Mouse (Mus musculus) midbrain, embryonic 12.5 days (tissue): ENCODE measurements around the gene Zfp583. TPM values are rescaled to one million over a fixed set of nuclear protein-coding genes. Genes with fewer than 3 reads are reported as not detected.
"Not testable (repeated sequence)": the region's sequence is repeated elsewhere in the genome, so short reads cannot be mapped to it uniquely, and the experiment has no call there.

Experiments used
- ATAC-seq: fragments of 200-750 bp; cut with Nextera tagmentation; 2 replicates; pipeline ENCODE4 v1.8.0; 2017; ENCODE audit warnings: low read depth, moderate TSS enrichment, moderate library complexity; ENCODE audit not compliant: low FRiP score
- H3K27ac ChIP-seq: fragments of 300-500 bp; sonication (generic); replicated peaks from 2 replicates; pipeline ENCODE4 v1.5.1; 2016; ENCODE audit warnings: mild to moderate bottlenecking
- H3K27me3 ChIP-seq: fragments of 300-500 bp; sonication (generic); 2 replicates; pipeline ENCODE4 v1.6.1; 2016; ENCODE audit warnings: mild to moderate bottlenecking
- H3K36me3 ChIP-seq: fragments of 300-500 bp; sonication (generic); 2 replicates; pipeline ENCODE4 v1.6.1; 2016
- H3K4me1 ChIP-seq: fragments of 300-500 bp; sonication (generic); 2 replicates; pipeline ENCODE4 v1.6.1; 2016
- H3K4me2 ChIP-seq: fragments of 300-500 bp; sonication (generic); replicated peaks from 2 replicates; pipeline ENCODE4 v1.6.1; 2016; ENCODE audit warnings: mild to moderate bottlenecking, moderate library complexity
- H3K4me3 ChIP-seq: fragments of 300-500 bp; sonication (generic); 2 replicates; pipeline ENCODE4 v1.5.1; 2016; ENCODE audit warnings: mild to moderate bottlenecking
- H3K9ac ChIP-seq: fragments of 300-500 bp; sonication (generic); replicated peaks from 2 replicates; pipeline ENCODE4 v1.6.1; 2016; ENCODE audit warnings: mild to moderate bottlenecking, moderate library complexity
- H3K9me3 ChIP-seq: fragments of 300-500 bp; sonication (generic); 2 replicates; pipeline ENCODE4 v1.6.1; 2016; ENCODE audit warnings: mild to moderate bottlenecking
- WGBS: fragments of 180-500 bp; shearing (Covaris S2); methylation state at CpG from one replicate; pipeline ENCODE4 v1.1.7; 2016; 5-methylcytosine and 5-hydroxymethylcytosine counted together
- polyA plus RNA-seq: library from polyadenylated mRNA; unstranded; fragments of >200 nt; fragmentation: Nextera tagmentation; extraction: Ambion mirVana; gene quantifications from 2 replicates; pipeline ENCODE4 v1.2.1, GENCODE M21; 2016

The Zfp583 gene
- polyA plus RNA-seq, 1 experiment from 2014 or later: 7.9 TPM

GRCm38 (mm10) chr7:6358937-6359590 lies 28.0 kb upstream of the Zfp583 start:
- WGBS: 55% methylated on average over 10 of the region's 10 CpGs
- Histone ChIP-seq H3K4me2 (no peak overlapping the region), H3K27ac (no peak overlapping the region), H3K9ac (no peak overlapping the region), H3K4me3 (no peak overlapping the region), H3K36me3 (peaks cover 8% of the 10 kb centered on the region), H3K27me3 (no peaks in the 10 kb centered on the region), H3K4me1 (peaks cover 10% of the 10 kb centered on the region), H3K9me3 (no peaks in the 10 kb centered on the region)
- ATAC-seq: no peak

DNA sequence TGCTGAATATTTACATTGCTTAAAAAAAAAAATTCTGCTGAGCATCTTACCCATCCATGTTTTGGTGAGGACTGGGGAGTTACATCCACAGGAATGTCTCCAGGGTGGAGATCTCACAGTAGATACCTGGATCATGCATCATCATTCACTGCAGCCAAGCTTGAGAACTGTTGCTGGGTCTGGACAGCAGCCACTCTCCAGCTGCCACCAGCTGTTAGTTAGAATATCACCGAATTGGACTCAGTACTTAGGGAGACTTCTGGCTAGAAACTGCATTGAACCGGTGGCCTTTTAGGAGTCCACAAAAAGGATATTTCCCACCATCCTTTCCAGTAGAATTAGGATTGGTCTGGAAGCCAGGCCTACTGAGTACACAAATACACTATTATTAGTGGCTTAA lies 27.0 kb upstream of the Zfp583 start:
- 73% methylated on average over 2 of the region's 2 CpGs for WGBS

GRCm38 (mm10) chr7:6344124-6344523 lies 13.0 kb upstream of the Zfp583 start:
- H3K4me1 ChIP-seq: no peaks in the 10 kb centered on the region
- H3K9ac ChIP-seq: 0 out of 2 replicates have a peak overlapping the region, but pooled peaks have one; percentile 59
- no peak overlapping the region for H3K27ac ChIP-seq
- WGBS: 29% methylated on average over 10 of the region's 10 CpGs
- H3K4me2 ChIP-seq: peak overlapping the region; percentile 47
- H3K9me3 ChIP-seq: no peaks in the 10 kb centered on the region
- peak overlapping the region; percentile 66 for H3K4me3 ChIP-seq
- H3K27me3 ChIP-seq: no peaks in the 10 kb centered on the region
- no peaks in the 10 kb centered on the region for H3K36me3 ChIP-seq
- peak; percentile 53 for ATAC-seq

More for the DNA sequence above, 27.0 kb upstream of the Zfp583 start:
- Histone ChIP-seq H3K9me3 (no peaks in the 10 kb centered on the region), H3K27me3 (no peaks in the 10 kb centered on the region), H3K4me1 (peaks cover 4% of the 10 kb centered on the region; the same call in 1 of the 2 replicates), H3K36me3 (peaks cover 17% of the 10 kb centered on the region), H3K4me2 (no peak overlapping the region), H3K9ac (no peak overlapping the region), H3K27ac (no peak overlapping the region), H3K4me3 (no peak overlapping the region)
- ATAC-seq: no peak

- under 1% methylated on average over 26 of the region's 26 CpGs for WGBS
- peak within 1 kb of the TSS; percentile 58 for H3K27ac ChIP-seq
- no peaks in the 10 kb centered on the region for H3K9me3 ChIP-seq
- H3K4me2 ChIP-seq: peak within 1 kb of the TSS; percentile 47
- no peaks in the 10 kb centered on the region for H3K27me3 ChIP-seq
- peak; percentile 91 for ATAC-seq
- H3K36me3 ChIP-seq: no peaks in the 10 kb centered on the region
- peak within 1 kb of the TSS; percentile 59; the same call in 1 of the 2 replicates for H3K9ac ChIP-seq
- H3K4me3 ChIP-seq: peak within 1 kb of the TSS; percentile 66
- no peaks in the 10 kb centered on the region for H3K4me1 ChIP-seq
These were observed 12.5 kb upstream of the Zfp583 start, which contains the start of gene Gm3854 for GRCm38 (mm10) chr7:6343501-6344071. TSS of gene Gm3854 (plus strand) at chr7:6343759.

- H3K9me3 ChIP-seq: no peaks in the 10 kb centered on the region
- no peak overlapping the region for H3K4me2 ChIP-seq
- no peak for ATAC-seq
- WGBS: 90% methylated on average over 5 of the region's 5 CpGs
- no peak overlapping the region for H3K9ac ChIP-seq
- 0 out of 2 replicates have a peak, but pooled peaks cover 4% of the 10 kb centered on the region for H3K27me3 ChIP-seq
- H3K4me3 ChIP-seq: no peak overlapping the region
- no peak overlapping the region for H3K27ac ChIP-seq
- H3K4me1 ChIP-seq: no peaks in the 10 kb centered on the region
- H3K36me3 ChIP-seq: no peaks in the 10 kb centered on the region
These were observed 8.8 kb upstream of the Zfp583 start for GRCm38 (mm10) chr7:6339865-6340264.

GRCm38 (mm10) chr7:6330458-6331232 lies 440 bp downstream of the Zfp583 start:
- no peaks in the 10 kb centered on the region for H3K9me3 ChIP-seq
- peak; percentile 82 for ATAC-seq
- H3K27ac ChIP-seq: peak overlapping the region; percentile 82
- no peaks in the 10 kb centered on the region for H3K27me3 ChIP-seq
- H3K36me3 ChIP-seq: no peaks in the 10 kb centered on the region
- peak overlapping the region; percentile 60 for H3K9ac ChIP-seq
- H3K4me2 ChIP-seq: peak overlapping the region; percentile 53
- 17% methylated on average over 23 of the region's 23 CpGs for WGBS
- H3K4me3 ChIP-seq: peak overlapping the region; percentile 45
- peaks cover 11% of the 10 kb centered on the region for H3K4me1 ChIP-seq

DNA sequence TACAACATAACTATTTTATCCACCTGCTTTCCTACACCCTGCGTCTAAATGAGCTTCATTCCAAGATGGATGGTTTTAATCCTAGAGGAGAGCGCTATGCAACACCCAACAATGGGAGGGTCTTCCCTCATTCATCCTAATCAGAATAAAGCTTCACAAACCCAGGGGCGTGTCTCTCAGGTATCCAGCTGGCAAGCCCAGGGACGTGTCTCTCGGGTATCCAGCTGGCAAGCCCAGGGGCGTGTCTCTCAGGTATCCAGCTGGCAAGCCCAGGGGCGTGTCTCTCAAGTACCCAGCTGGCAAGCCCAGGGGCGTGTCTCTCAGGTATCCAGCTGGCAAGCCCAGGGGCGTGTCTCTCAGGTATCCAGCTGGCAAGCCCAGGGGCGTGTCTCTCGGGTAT lies 30.3 kb downstream of the Zfp583 start:
- peaks cover 64% of the 10 kb centered on the region for H3K36me3 ChIP-seq
- 85% methylated on average over 11 of the region's 11 CpGs for WGBS

DNA sequence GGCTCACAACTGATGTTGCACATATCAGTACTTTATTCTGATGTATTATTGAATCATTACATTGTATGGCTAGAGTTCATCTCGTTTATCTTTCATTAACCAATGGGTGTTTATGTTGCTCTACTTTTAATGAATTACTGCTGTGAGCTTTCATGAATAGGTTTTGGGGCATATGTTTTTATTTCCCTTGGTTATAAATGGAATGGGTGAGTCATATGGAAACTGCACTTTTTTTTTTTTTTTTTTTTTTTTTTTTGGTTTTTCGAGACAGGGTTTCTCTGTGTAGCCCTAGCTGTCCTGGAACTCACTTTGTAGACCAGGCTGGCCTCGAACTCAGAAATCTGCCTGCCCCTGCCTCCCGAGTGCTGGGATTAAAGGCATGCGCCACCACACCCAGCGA lies 40.0 kb downstream of the Zfp583 start:
- H3K4me2 ChIP-seq, H3K27me3 ChIP-seq, H3K9ac ChIP-seq, H3K27ac ChIP-seq, H3K9me3 ChIP-seq, ATAC-seq, H3K4me3 ChIP-seq: not testable (repeated sequence)
- Histone ChIP-seq H3K36me3 (peaks cover 34% of the 10 kb centered on the region), H3K4me1 (peaks cover 14% of the 10 kb centered on the region)
- WGBS: 88% methylated on average over 5 of the region's 6 CpGs

More for the DNA sequence above, 30.3 kb downstream of the Zfp583 start:
- ATAC-seq, H3K4me2 ChIP-seq, H3K4me1 ChIP-seq, H3K27ac ChIP-seq, H3K4me3 ChIP-seq, H3K9ac ChIP-seq, H3K27me3 ChIP-seq, H3K9me3 ChIP-seq: not testable (repeated sequence)

DNA sequence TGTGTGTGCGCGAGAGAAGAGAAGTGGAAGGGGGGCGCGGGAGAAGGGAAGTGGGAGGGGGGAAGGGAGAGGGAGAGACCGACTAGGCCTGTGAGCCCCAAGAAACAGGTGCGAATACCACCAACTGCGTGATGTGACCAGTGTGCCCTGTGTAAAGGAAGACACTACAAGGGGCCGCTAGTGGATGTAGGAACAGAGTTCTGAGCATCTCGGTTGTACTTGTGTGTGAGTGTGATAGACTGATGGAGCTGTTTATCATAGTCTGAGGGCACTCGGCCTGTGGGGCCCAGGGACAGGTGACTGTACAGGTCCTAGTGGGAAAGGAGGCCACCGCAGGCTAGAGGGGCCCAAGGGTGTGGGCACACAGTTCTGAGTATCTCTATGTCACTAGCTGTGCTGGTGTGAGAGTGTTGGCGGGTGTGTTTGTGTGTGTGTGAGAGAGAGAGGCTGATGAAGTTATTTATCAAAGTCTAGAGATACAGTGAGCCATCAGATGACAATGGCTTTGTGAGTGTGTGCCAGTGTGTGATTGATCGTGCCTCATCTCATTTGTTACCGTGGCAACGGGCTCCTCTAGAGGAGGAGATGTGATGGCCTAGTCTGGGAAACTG lies 44.1 kb downstream of the Zfp583 start:
- Histone ChIP-seq H3K36me3 (peaks cover 7% of the 10 kb centered on the region; the same call in 1 of the 2 replicates), H3K4me1 (peaks cover 14% of the 10 kb centered on the region), H3K27ac (peak overlapping the region; percentile 75), H3K27me3 (no peaks in the 10 kb centered on the region), H3K9ac (peak overlapping the region; percentile 64), H3K4me2 (peak overlapping the region; percentile 81), H3K4me3 (peak overlapping the region; percentile 55), H3K9me3 (no peaks in the 10 kb centered on the region)
- 31% methylated on average over 14 of the region's 15 CpGs for WGBS
- ATAC-seq: peak; percentile 18

- Histone ChIP-seq H3K4me3 (peak within 1 kb of the TSS; percentile 55), H3K4me1 (peaks cover 14% of the 10 kb centered on the region), H3K9ac (peak within 1 kb of the TSS; percentile 64), H3K36me3 (peaks cover 7% of the 10 kb centered on the region; the same call in 1 of the 2 replicates), H3K4me2 (peak within 1 kb of the TSS; percentile 81), H3K27me3 (no peaks in the 10 kb centered on the region), H3K27ac (peak within 1 kb of the TSS; percentile 75), H3K9me3 (no peaks in the 10 kb centered on the region)
- WGBS: 4% methylated on average over 50 of the region's 50 CpGs
- peak; percentile 79 for ATAC-seq
These were observed 45.0 kb downstream of the Zfp583 start, which contains the start of gene Zfp667 for GRCm38 (mm10) chr7:6285842-6286705. TSS of gene Zfp667 (plus strand) at chr7:6286579.

DNA sequence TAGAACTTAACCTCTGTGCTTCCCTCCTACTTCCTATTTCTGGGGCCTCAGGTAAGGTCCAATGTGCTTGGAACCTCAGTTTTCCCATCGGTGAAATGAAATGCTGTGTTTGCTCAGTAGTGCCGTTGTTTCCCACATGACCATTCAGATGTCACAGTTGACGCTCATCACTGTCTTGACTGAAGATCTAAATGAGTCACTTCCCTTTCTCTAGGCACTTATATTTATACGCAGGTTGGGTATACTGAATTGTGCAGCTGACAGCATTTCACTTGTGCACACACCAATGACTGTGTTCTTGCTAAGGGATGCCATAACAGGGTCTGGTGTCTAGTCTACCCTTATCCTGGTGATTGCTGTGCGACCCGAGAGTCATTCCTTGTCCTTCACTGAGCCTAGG lies 45.7 kb downstream of the Zfp583 start:
- Histone ChIP-seq H3K9me3 (no peaks in the 10 kb centered on the region), H3K4me2 (peak overlapping the region; percentile 81), H3K27ac (no peak overlapping the region), H3K27me3 (no peaks in the 10 kb centered on the region), H3K9ac (no peak overlapping the region), H3K4me1 (peaks cover 14% of the 10 kb centered on the region), H3K4me3 (no peak overlapping the region; the same call in 1 of the 2 replicates), H3K36me3 (peaks cover 4% of the 10 kb centered on the region; the same call in 1 of the 2 replicates)
- ATAC-seq: no peak
- WGBS: 91% methylated on average over 6 of the region's 6 CpGs
